Mouse (Mus musculus) erythroid progenitor cell, adult 5-6 weeks (primary cell): ENCODE measurements around the gene Syk. TPM values are rescaled to one million over a fixed set of nuclear protein-coding genes. Genes with fewer than 3 reads are reported as not detected.
A peak's percentile ranks its signal among the peaks of the same experiment; 100 is the strongest.

Experiments used
- ATAC-seq: replicated peaks from 2 replicates; pipeline ENCODE4 v1.8.0; 2016; ENCODE audit warnings: moderate number of reproducible peaks, mild to moderate bottlenecking, moderate TSS enrichment, inconsistent platforms; ENCODE audit not compliant: poor library complexity, low FRiP score, severe bottlenecking
- total RNA-seq, 2 experiments: library from RNA; stranded (forward) in 1 of 2; stranded (reverse) in 1 of 2; fragments of 150-400 nt in 1 of 2; fragments of 186-747, 209-891 nt in 1 of 2; gene quantifications; 2 replicates each; pipeline versions ENCODE4 v1.2.3 to v1.2.4; 2015 to 2017; ENCODE audit warnings: low replicate concordance in 2 of 2

Syk gene
- total RNA-seq (2015; ENCODE audit: low replicate concordance): 31.9 and 33.9 TPM in 2 replicates
- 24.4 and 25.9 TPM in 2 replicates for total RNA-seq (2017; ENCODE audit: low replicate concordance)

DNA sequence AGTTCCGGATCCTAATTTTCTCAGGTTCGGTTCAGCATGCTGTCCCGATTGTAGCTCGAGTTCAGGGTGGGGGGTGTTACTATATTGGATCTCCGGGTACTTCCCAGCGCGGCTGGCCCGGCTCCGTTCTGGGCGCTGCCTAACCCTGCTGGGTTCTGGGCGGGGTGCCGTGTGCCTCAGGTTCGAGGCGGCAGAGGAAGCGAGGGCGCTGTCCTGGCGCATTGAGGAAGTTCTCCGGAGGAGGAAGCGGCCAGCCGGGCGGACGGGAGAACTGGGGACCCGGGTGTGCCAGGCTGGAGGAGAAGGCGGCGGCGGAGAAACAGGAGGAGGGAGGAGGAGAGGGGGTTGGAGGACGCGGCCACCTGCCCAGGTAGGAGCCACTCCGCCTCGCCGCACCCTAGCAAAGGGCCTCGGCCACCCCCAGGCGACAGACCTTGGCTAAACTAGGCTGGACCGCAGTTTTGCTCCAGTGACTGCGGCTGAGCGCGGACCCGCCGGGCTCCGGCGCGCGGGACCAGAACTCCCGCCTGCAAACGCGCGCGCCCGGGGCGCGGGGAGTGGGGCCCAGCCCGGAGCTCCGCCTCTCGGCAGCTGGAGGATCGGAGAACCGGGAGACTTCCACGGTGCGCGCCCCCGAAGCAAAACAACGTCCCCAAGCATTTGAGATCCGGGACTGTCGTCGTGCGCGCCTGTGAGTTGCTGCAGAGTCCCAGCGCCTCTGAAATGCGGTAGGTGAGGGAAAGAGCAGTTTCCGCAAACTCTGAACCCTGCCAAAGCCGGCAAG lies at the start of gene Syk:
TSS of gene Syk (plus strand) at position 296 of the 784 bp plus-strand sequence.
- peak; percentile 30; the same call in 1 of the 2 replicates for ATAC-seq

DNA sequence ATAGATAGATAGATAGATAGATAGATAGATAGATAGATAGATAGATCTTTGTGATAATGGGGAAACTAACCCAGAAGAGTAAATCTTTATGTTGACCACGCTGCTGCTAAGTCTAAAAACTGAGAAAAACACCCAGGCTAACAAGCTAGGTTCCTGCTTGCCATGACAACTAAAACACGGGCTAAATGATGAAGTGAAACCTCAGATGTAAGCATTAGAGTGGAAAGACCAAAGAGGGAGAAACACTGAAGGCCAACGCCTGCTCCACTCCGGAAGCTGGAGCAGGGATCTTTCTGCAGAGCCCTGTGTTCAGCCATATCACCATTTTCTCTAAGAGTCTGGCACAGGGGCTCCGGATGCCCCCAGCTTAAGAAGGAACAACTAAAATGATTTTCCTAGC lies 49.3 kb upstream of the Syk start:
- no peak for ATAC-seq

DNA sequence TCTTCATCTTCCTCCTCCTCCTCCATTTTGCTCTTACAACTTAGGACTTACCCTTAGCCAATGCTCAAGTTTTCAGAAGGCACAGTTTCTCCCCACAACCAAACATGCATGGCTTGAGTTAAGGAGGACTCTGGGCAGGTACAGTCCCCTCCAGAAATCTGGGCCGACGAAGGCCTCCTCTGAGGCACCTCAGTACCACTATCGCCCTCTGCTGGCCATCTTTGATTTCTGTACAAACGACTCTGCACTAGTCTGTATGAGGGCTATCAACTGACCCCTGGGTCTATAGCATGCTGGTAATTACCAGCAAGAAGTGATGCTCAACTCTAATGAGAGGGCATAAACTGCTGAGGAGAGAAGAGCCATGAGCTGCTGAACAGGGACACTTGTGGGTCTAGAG lies 47.4 kb upstream of the Syk start:
- no peak for ATAC-seq

DNA sequence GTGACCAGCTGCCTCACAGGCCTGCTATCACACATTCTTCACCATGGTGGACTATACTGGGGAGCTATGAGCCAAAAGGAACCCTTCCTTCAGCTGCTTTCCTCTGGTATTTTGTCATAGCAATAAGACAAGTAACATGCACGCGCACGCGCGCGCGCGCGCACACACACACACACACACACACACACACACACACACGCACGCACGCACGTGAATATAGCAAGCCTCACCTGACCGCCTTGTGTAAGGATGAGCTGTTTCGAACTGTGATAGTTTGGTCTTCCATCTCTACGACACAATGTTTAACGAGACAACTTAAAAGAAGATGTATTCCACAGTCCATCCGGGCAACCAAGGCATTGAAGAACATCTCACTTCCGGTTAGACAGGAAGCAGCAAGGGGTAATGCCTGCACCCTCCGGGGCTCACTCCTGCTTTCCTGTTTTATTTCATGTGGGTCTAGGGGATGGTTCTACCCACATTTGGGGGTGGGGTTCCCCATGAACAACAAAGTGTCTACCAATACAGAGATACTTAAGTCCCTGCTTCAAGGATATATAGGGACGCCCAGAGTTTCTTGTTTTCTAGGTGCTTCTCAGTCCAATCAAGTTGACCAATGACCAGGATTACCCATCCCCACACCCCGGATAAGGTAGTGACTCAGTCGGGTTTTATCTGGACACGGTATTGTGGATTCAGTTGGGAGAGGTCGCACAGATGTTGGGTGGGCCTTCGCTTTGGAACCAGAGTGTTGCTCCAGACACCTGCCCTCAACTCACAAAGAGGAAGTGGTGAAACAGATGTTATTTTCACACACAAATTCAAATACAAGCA lies 45.0 kb upstream of the Syk start:
- no peak for ATAC-seq

DNA sequence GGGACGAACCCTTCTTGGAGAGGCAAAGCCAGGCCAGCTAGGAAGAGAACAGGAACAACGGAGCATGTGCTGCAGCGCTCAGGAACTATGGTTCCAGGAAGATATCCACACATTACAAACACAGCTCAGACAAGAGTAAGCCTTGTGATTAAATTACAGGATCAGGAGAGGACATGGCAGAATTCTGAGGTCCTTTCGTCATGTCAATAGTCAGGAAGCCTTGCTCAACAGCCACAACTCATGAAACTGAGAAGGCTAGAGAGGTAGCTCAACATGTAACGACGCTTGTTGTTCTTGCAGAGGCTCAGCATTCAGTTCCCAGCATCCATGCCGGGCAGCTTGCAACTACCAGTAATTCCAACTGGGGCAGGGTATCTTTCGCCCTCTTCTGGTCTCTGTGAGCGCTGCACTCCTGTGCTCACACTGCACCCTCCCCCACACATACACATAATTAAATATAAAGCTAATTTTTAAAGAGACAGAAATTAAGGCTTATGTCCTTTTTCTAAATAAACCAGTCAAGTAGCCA lies 44.3 kb upstream of the Syk start:
- ATAC-seq: no peak

DNA sequence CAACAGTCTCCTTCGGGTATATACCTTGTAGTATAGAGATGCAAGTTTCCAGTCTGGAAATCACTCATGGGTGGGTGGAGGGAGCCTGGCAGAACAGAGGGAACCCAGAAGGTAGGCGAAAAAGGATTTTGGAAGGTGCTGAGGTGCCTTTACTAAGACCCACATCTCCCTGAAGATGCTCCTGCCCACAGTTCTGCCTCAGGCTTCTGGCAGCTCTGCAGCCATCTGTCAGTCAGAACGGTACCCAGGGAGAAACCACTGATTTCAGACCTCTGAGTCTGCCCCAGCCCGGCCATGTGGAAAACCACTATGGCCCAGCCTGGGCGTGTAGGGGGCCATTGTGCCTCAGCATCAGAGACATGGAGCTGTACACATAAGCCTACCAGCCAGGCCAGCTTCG lies 43.5 kb upstream of the Syk start:
- no peak for ATAC-seq

DNA sequence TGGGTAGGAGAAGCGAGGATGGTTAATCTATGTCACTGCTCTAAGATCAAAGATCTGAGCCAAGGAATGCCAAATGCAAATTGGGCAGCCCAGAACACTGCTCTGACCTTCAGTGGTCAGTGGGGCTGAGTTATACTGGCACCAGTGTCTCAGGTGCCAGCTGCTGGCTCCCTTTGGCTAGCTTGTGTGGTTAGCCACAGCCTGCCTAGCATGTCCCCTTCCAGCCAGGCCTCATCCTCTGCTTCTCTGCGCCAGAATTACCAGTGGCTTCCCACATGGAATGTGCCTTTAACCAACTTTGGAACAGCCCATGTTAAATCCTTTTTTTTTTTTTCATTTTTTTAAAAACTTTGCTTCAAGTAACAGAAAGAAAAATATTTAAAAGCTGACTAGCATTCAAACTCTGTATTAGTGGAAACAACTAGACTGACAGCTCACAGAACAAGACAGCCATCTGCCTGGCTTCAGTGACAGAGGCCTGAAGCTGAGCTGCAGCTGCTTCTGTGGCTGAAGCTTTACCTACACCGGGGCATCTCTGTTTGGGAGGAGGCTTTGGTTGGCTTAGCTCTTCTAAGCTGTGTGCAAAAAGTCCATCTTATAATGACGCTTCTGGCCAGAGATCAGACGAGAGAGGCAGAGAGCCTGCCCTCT lies 41.5 kb upstream of the Syk start:
- ATAC-seq: no peak

DNA sequence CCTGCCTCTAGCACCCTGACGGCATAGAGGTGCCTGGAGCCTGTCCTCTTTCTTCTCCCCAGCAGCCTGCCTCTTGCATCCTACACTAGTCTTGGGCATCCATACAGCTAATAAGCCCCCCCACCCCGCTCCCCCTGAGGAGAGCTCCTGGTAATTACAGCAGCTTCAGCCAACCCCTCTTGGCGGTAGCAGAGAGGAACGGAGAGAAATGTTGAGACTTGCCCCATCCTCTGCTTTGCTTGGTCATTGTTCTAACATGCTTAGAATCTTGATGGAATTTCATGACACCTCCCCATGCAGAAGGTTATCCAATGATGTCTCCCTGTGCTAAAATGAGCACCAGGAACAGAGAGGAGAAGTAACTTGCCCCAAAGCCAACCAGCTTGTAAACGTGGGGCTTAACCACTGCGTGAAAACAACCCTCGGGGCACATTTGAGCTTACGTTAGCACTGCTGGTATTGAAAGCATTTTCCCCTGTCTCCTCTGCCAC lies 40.9 kb upstream of the Syk start:
- ATAC-seq: no peak

DNA sequence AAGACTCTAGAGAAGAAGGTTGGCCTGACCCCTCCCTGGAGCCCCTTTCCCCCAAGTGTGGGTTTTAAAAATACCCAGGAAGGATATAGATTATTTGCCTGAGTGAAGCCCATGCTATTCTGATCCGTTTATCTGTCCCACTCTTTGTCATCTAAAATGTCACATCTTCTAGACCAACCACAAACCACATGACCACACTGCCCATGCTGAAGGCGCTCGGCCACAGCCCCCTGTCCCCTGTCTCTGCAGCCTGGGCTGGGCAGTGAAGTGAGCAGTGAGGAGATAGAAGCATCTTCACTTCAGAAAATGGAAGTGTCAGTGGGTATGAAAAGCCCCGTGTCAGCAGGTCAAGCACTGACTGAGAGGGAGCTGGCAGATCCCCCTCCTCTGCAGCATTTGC lies 40.3 kb upstream of the Syk start:
- ATAC-seq: no peak

DNA sequence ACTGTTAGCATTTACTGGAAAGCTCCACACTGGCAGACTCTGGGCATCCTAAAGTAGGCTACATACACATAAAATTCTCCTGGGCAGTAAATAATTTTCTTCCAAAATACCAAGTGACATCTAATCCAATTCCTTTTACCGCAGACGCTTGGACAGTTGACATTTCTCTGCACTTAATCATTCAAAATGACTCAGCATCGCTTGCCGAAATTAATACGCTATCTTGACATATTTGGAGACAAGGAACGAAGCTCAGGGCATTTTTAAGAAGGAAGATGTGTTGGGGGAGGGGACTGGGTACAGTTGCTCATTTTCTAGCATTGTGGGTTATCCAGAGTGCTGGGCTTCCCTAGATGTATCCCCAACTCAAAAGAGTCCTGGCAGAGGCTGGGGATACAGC lies 36.7 kb upstream of the Syk start:
- no peak for ATAC-seq

DNA sequence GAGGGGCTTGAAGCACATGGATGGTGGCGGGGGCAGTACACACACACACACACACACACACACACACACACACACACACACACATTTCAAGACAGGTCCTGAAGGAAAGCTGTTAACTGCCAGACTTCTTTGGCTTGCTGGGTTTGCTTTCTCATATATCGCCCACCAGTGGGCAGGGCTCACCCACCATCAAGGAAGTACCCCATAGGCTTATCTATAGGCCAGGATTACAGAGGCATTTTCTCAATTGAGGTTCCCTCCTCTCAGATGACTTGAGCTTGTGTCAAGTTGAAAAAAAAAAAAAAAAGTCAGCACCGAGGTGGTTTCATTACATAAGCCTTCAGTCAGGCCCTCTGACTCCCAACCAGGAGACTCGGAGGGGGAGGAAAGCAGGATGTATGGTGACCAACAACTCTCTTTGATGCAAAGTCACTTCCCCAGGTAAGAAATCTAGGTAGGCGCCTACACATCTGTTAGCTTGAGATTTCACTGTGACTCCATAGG lies 32.2 kb upstream of the Syk start:
- no peak for ATAC-seq

DNA sequence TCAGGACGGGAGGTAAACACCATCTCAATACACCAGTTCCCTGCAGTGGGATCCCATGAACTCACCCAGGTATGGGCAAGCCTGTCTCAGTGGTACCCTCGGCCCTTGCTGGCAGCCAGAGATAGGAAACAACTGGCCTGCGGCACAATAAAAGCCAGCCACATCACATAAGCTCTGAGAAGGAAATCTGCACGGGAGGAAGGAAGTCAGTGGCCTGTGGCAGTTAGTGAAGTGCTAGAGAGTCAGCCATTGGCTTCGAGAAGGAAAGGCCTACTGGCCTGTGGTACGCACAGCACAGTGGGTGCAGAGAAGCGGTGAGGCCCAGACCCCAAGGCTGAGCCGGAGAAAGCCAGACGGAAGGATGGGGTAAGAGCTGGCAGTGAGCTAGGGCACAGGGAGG lies 31.7 kb upstream of the Syk start:
- no peak for ATAC-seq

DNA sequence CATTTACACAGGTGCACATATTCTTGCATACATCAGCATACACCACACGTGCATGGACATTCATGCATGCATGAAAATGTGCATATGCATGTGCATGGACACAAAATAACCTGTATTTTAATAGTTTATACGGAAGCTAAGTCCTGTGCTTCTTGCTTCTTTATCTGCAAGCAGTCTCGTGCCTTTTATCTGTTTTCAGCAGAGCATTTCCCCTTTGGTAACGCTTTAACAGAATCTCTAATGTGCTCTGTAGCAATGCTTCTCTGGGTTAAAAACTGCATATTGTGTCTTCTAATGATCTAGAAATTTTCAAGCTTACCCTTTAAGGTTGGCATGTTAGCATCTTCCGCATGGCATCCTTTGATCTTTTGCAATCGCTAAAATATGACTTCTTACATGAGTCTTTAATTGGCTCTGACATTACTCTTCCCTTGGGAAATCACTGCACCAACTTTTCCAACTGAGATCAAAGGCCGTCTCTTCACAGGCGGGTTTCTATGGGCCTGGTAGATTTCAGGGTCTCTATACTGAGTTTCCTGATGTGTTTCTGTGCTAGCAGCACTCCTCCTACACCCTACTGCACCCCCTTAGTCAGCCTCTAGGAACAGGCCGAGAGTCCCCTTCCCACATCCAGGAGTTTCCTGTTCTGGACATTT lies 30.0 kb upstream of the Syk start:
- ATAC-seq: no peak

DNA sequence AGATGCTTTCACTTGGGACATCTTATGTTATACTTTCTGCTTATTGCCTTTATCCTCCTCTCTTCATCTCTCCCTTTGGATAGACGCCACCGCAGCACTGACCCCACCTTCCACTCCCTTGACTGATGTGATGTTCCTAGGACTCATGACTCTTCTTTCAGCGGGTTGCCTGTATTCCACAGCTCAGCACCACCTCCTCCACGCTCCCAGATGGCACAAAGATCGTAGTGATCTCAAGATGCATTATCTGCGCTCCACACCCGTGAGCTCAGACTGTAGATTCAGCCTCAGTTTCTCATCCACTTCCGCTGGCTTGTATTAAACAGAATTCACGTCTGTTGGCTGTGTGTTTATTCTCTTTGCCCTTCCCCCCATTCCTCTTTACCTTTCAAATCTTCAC lies 28.3 kb upstream of the Syk start:
- no peak for ATAC-seq

DNA sequence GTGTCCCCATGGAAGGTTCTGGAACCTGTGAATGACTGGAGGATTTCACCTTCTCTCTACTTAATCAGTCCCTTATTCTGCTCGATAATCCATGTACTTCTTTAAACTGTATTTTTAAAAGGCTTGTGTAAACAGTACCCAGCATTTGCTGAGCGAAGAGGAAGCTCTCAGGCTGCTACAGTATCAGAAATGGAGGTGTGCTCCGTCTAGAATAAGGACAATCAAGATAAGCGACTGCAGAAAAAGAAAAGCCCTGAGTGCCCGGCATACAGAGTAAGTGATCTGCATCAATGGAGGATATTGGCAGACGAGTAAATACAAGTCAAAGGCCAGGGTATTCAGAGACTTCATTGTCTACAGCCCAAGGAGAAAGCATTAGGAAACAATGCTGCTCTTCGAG lies 25.6 kb upstream of the Syk start:
- no peak for ATAC-seq

DNA sequence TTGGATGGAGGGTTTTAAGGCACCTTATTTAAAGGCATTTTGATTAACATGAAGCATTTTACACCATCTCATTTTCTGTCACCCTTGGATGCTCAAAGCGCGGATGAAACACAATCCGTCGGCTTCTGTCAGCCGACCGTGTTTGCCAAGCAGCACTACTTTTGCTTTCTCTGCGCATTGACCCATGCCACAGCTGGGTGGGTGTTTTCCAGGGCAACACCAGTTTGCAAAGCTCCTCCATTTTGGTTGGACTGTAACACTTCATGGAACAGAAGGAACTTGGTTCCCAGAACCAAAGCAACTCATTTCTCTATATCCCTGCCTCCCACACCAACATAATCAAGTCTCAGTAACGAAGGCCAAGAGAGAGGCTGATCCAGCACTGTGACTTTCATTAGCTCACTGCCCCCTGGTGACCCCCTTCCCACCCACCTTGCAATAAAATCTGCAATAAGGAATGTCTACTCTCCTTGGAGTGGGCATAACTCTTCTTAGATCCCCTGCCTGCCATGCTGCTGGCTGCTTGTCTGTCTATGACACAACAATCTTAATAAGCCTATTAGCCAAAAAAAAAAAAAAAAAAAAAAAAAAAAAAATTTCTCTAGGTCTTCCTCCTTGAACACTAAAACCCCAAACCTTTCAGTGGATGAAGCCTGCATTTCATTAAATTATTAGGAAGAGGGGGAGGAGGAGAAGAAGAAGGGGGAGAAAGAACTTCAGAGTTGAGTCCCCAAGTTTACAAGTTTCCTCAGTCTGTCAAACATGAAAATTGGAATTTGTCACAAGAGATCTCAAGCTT lies 21.4 kb upstream of the Syk start:
- ATAC-seq: no peak

DNA sequence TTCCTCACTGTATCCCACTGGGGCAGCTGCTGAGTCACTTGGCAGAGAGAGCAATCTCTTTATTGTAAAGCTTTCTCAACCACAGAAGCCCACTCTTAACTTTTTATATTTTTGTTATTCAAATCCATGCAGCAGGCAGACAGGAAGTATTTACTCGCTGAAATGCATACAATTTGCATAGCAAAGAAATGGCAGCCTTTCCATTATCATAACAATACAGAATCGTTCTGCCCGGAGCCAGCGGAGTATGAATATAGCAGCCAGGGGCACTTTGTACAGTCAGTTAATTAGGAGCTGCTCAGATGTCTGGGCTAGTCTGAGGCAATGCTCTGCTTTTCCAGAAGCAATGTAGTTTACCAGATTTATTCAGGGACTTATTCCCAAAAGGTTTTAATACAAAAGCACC lies 20.8 kb upstream of the Syk start:
- no peak for ATAC-seq

DNA sequence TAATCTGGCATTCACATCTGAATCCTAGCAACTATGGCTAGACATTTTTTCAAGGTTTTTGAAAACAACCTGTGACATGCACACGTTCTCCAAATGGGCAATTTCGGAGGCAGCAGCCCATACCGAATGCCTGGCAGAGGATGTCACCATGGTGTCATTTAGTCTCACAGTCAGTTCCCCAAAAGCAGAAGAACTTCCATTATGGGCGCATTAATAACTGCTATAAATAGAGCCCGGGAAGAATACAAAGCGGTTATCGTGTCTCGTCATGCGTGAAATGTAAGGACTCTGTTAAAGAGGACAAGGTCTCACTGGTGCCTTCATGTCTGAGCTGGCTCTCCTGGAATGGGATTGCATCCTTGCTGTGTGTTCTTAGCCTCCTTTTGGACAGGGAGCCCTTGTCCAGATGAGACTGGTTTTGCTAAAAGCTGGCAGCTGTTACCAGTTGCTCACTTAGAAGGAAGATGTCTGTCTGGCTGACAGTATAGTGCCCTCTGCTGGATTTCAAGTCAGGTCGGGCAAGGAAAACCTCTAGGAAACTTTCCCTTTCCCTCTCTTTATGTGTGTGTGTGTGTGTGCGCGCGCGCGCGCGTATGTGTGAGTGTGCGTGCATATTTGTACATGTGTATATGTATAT lies 17.8 kb upstream of the Syk start:
- ATAC-seq: no peak
